Mouse (Mus musculus): ENCODE results near the gene Gm6096. TPM values are rescaled to one million over a fixed set of nuclear protein-coding genes. Genes with fewer than 3 reads are reported as not detected.

Gene Gm6096
- polyA plus RNA-seq (2015; fragmentation: Nextera tagmentation; extraction: Ambion mirVana), result not detected in 2 replicates

GRCm38 (mm10) chr7:34250738-34251137 lies at the start of gene Gm6096:
Gene Gm6096 (plus strand): TSS chr7:34251038.

GRCm38 (mm10) chr7:34230116-34230515 lies 20.7 kb upstream of the Gm6096 start, which contains the start of gene Gpi1:
Gene Gpi1 (minus strand): TSS chr7:34230336.

Other genes with a start within 250 kb of the Gm6096 start
- not detected in 2 replicates for gene Scgb2b27, start 237.1 kb upstream of the Gm6096 start, polyA plus RNA-seq (2015; fragmentation: Nextera tagmentation; extraction: Ambion mirVana)
- not detected in 2 replicates for gene Scgb1b27, start 229.6 kb upstream of the Gm6096 start, polyA plus RNA-seq (2015; fragmentation: Nextera tagmentation; extraction: Ambion mirVana)
- not detected in 2 replicates for gene Scgb1b30, start 155.6 kb upstream of the Gm6096 start, polyA plus RNA-seq (2015; fragmentation: Nextera tagmentation; extraction: Ambion mirVana)
- gene Wtip, start 117.8 kb upstream of the Gm6096 start, polyA plus RNA-seq (2015; fragmentation: Nextera tagmentation; extraction: Ambion mirVana), result 4.0 and 6.4 TPM in 2 replicates
- gene Uba2, start 81.4 kb upstream of the Gm6096 start, polyA plus RNA-seq (2015; fragmentation: Nextera tagmentation; extraction: Ambion mirVana), result 110 and 112 TPM in 2 replicates
- gene Pdcd2l, start 54.4 kb upstream of the Gm6096 start, polyA plus RNA-seq (2015; fragmentation: Nextera tagmentation; extraction: Ambion mirVana), result 69.6 and 70.6 TPM in 2 replicates
- 362 and 387 TPM in 2 replicates for gene Gpi1, start 20.7 kb upstream of the Gm6096 start, polyA plus RNA-seq (2015; fragmentation: Nextera tagmentation; extraction: Ambion mirVana)
- 24.4 and 26.2 TPM in 2 replicates for gene 4931406P16Rik, start 62.5 kb downstream of the Gm6096 start, polyA plus RNA-seq (2015; fragmentation: Nextera tagmentation; extraction: Ambion mirVana)
- gene Lsm14a, start 142.3 kb downstream of the Gm6096 start, polyA plus RNA-seq (2015; fragmentation: Nextera tagmentation; extraction: Ambion mirVana), result 42.7 and 43.4 TPM in 2 replicates

Measured in neural tube, postnatal 0 days (tissue).